Mouse (Mus musculus) regulatory T cell (primary cell): Measurements from ENCODE around the gene 9130230L23Rik.

Source experiments
- in situ Hi-C: fragments of 300-600 bp; cut with MboI, MseI; formaldehyde crosslinking; loops from one replicate; pipeline ENCODE4 v1.15.1; 2025; ENCODE audit warnings: high pct_unique_total_duplicates

9130230L23Rik gene

GRCm38 (mm10) chr5:65956144-65957008, 47.7 kb downstream of the 9130230L23Rik start:
- in situ Hi-C loops = no loop called here

- in situ Hi-C loops = no loop called here
These were observed 48.5 kb downstream of the 9130230L23Rik start for GRCm38 (mm10) chr5:65955343-65956143.

GRCm38 (mm10) chr5:65954130-65955080, 49.7 kb downstream of the 9130230L23Rik start:
- in situ Hi-C loops = no loop called here

- in situ Hi-C loops = no loop called here
These were observed 52.6 kb downstream of the 9130230L23Rik start for GRCm38 (mm10) chr5:65951513-65951909.

- in situ Hi-C loops = no loop called here
These were observed 53.2 kb downstream of the 9130230L23Rik start for GRCm38 (mm10) chr5:65950679-65951512.

GRCm38 (mm10) chr5:65950236-65950635, 53.8 kb downstream of the 9130230L23Rik start:
- in situ Hi-C loops = no loop called here

- in situ Hi-C loops = loop anchor here (10.0 kb wide), 1 partner anchor 455 kb away; the partner anchor contains the start of gene Gm43552
These were observed 54.3 kb downstream of the 9130230L23Rik start for GRCm38 (mm10) chr5:65949822-65950221.

GRCm38 (mm10) chr5:65941145-65941544, 62.9 kb downstream of the 9130230L23Rik start:
- in situ Hi-C loops = loop anchor here (10.0 kb wide), 1 partner anchor 446 kb away; the partner anchor contains the start of gene Gm43552

GRCm38 (mm10) chr5:65937998-65938715, 65.9 kb downstream of the 9130230L23Rik start:
- in situ Hi-C loops = loop anchor here (10.0 kb wide), 1 partner anchor 53 kb away; no protein-coding TSS in a partner anchor

- in situ Hi-C loops = loop anchor here (10.0 kb wide), 1 partner anchor 52 kb away; no protein-coding TSS in a partner anchor
These were observed 66.9 kb downstream of the 9130230L23Rik start for GRCm38 (mm10) chr5:65937011-65937726.

GRCm38 (mm10) chr5:65934783-65935182, 69.3 kb downstream of the 9130230L23Rik start, which contains the start of gene Chrna9:
TSS of gene Chrna9 (plus strand) at chr5:65934921.
- in situ Hi-C loops = loop anchor here (5.0 to 10.0 kb wide), 2 partner anchors 50 to 97 kb away; no protein-coding TSS in a partner anchor

- in situ Hi-C loops = loop anchor here (5.0 to 10.0 kb wide), 2 partner anchors 49 to 96 kb away; no protein-coding TSS in a partner anchor
These were observed 70.3 kb downstream of the 9130230L23Rik start for GRCm38 (mm10) chr5:65933764-65934163.

GRCm38 (mm10) chr5:65933258-65933657, 70.8 kb downstream of the 9130230L23Rik start:
- in situ Hi-C loops = loop anchor here (5.0 to 10.0 kb wide), 2 partner anchors 48 to 96 kb away; no protein-coding TSS in a partner anchor

GRCm38 (mm10) chr5:65930171-65930570, 73.9 kb downstream of the 9130230L23Rik start:
- in situ Hi-C loops = loop anchor here (5.0 to 10.0 kb wide), 2 partner anchors 45 to 93 kb away; no protein-coding TSS in a partner anchor
